Mouse (Mus musculus) neutrophil, adult 83 days (primary cell): ENCODE measurements around the gene Gm13306. TPM values are rescaled to one million over a fixed set of nuclear protein-coding genes. Genes with fewer than 3 reads are reported as not detected.

ENCODE experiments used
- total RNA-seq, 2 experiments: library from RNA; stranded (reverse); gene quantifications; one replicate each; pipeline ENCODE4 v1.2.4; 2023

The Gm13306 gene
- not detected for total RNA-seq

DNA sequence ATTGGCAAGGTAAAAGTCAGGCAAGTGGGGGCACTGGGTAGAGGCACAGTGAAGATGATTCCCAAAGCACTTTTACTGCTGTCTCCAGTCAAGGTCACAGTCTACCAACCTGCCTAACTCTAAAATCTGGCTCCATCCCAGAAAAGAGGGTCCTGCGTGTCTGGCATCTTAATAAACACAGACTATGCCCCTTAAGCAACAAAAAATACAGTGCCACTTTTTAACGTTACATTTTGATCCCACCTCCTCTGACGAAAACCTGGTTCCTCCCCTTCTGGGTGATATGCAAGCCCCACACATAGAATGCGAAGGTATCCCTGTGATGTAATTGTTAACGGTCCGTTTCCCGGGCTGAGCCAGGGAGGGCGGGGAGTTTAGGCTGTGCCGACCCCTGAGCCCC, at the start of gene Gm13306:
TSS of gene Gm13306 (plus strand) at position 301 of the 400 bp plus-strand sequence.

DNA sequence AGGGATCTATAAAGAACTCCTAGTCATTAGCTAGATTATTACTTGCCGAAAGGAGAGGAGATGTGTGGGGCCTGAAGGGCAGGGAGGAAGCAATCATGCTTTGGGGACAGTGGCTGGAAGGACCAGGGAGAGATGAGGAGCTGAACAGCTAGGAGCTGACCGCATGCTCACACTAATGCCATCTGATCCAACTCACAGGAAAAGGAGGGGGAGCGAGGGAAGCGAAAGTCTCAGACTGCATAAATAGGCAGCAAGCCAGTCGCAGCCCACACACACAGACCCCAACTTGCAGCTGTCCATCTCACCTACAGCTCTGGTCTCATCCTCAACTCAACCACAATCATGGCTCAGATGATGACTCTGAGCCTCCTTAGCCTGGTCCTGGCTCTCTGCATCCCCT, 38.7 kb upstream of the Gm13306 start, which contains the start of gene Gm13304:
TSS of gene Gm13304 (plus strand) at position 301 of the 400 bp plus-strand sequence.

DNA sequence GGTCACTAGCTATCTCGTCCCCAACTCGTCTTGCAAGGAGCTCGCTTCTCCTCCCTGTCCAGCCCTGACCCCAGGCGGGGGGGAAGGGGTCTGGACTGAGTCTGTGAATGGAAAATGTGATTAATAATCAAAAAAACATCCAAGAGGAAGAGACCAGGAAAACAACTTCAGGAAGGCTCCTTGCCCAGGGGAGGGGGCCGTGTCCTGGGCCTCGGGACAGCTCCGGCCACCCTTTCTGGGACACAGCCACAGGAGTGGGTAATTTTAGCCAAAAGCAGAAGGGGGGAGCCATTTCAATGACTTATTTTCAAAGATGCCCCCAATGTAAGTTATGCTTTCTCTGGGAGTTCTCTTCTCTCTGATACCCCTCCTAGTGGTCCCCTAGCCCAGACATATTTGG, 15.3 kb downstream of the Gm13306 start, which contains the start of gene Gm13305:
TSS of gene Gm13305 (minus strand) at position 101 of the 400 bp plus-strand sequence.

Other genes starting within 250 kb of the Gm13306 start
- not detected for gene Gm21541, start 249.8 kb upstream of the Gm13306 start, total RNA-seq
- 1 to 10 TPM; 1.8 to 3.3 TPM for gene Gm20878, start 211.9 kb upstream of the Gm13306 start, total RNA-seq
- under 1 TPM in 1 of 2 experiments, not detected in 1; 0.24 TPM for gene Fam205a4, start 187.4 kb upstream of the Gm13306 start, total RNA-seq
- gene Gm21093, start 118.7 kb upstream of the Gm13306 start, total RNA-seq = not detected
- gene Gm3893, start 62.2 kb upstream of the Gm13306 start, total RNA-seq = not detected
- gene Gm13304, start 38.6 kb upstream of the Gm13306 start, total RNA-seq = not detected
- gene Gm13305, start 15.2 kb downstream of the Gm13306 start, total RNA-seq = not detected
- not detected for gene Gm10600, start 87.2 kb downstream of the Gm13306 start, total RNA-seq
- gene Ccl21b, start 102.3 kb downstream of the Gm13306 start, total RNA-seq = not detected
- not detected for gene Gm21953, start 140.8 kb downstream of the Gm13306 start, total RNA-seq
- gene Fam205a3, start 164.9 kb downstream of the Gm13306 start, total RNA-seq = not detected